Mouse (Mus musculus): ENCODE data around the gene Ngef.

- TF ChIP-seq CTCF (IDR thresholded peaks at IDR 0.05) (no peak), EP300 (IDR thresholded peaks at IDR 0.05) (no peak)
These were observed 138.5 kb downstream of the Ngef start for GRCm38 (mm10) chr1:87435125-87435524.
